Mouse (Mus musculus) stomach, postnatal 0 days (tissue): Measurements from ENCODE around the gene Olfr370. TPM values are rescaled to one million over a fixed set of nuclear protein-coding genes. Genes with fewer than 3 reads are reported as not detected.
"Not testable (repeated sequence)": the region's sequence is repeated elsewhere in the genome, so short reads cannot be mapped to it uniquely, and the experiment has no call there.

Experiments
- ATAC-seq: fragments of 200-750 bp; cut with Nextera tagmentation; 2 replicates; pipeline ENCODE4 v1.8.0; 2017; ENCODE audit not compliant: low FRiP score, low TSS enrichment
- DNase-seq: peaks from one replicate; pipeline ENCODE4 v3.0.0-alpha.2; 2016; ENCODE audit warnings: low spot score
- H3K27ac ChIP-seq: fragments of 300-500 bp; sonication (generic); replicated peaks from 2 replicates; pipeline ENCODE4 v1.5.1; 2014; ENCODE audit warnings: mild to moderate bottlenecking, control low read depth
- H3K27me3 ChIP-seq: fragments of 300-500 bp; sonication (generic); 2 replicates; pipeline ENCODE4 v1.6.1; 2014; ENCODE audit warnings: low read length; ENCODE audit not compliant: control insufficient read depth, insufficient read depth
- H3K36me3 ChIP-seq: fragments of 300-500 bp; sonication (generic); 2 replicates; pipeline ENCODE4 v1.6.1; 2014; ENCODE audit warnings: low read length, mixed read lengths; ENCODE audit not compliant: control insufficient read depth, insufficient read depth
- H3K4me1 ChIP-seq: fragments of 300-500 bp; sonication (generic); replicated peaks from 2 replicates; pipeline ENCODE4 v1.6.1; 2014; ENCODE audit warnings: antibody characterized with exemption; ENCODE audit not compliant: control insufficient read depth, insufficient read depth
- H3K4me2 ChIP-seq: fragments of 300-500 bp; sonication (generic); replicated peaks from 2 replicates; pipeline ENCODE4 v1.6.1; 2014; ENCODE audit warnings: low read depth, mild to moderate bottlenecking, control low read depth, moderate library complexity
- H3K4me3 ChIP-seq: fragments of 300-500 bp; sonication (generic); 2 replicates; pipeline ENCODE4 v1.5.1; 2014; ENCODE audit warnings: low read depth, low read length, control low read depth
- H3K9ac ChIP-seq: fragments of 300-500 bp; sonication (generic); 2 replicates; pipeline ENCODE4 v1.6.1; 2014; ENCODE audit warnings: mild to moderate bottlenecking, low read length, control low read depth, mixed read lengths
- H3K9me3 ChIP-seq: fragments of 300-500 bp; sonication (generic); 2 replicates; pipeline ENCODE4 v1.6.1; 2016; ENCODE audit warnings: low read length; ENCODE audit not compliant: control insufficient read depth
- CTCF ChIP-seq: IDR thresholded peaks from 2 replicates; pipeline ENCODE4 v1.5.1; 2016; ENCODE audit warnings: antibody characterized with exemption, low read depth, mild to moderate bottlenecking, moderate library complexity
- EP300 ChIP-seq: optimal IDR thresholded peaks from 2 replicates; pipeline ENCODE3; 2016; ENCODE audit warnings: antibody characterized with exemption
- WGBS: fragments of 180-500 bp; shearing (Covaris S2); extraction: QIAGEN DNeasy Blood & Tissue Kit; methylation state at CpG from one replicate; pipeline ENCODE4 v1.1.7; 2014; 5-methylcytosine and 5-hydroxymethylcytosine counted together
- polyA plus RNA-seq: library from polyadenylated mRNA; unstranded; fragments of >200 nt; fragmentation: Nextera tagmentation; extraction: Ambion mirVana; gene quantifications from 2 replicates; pipeline ENCODE4 v1.2.1, GENCODE M21; 2015

Gene Olfr370
- 0.04 TPM in 1 of 2 replicates, not detected in the other for polyA plus RNA-seq

DNA sequence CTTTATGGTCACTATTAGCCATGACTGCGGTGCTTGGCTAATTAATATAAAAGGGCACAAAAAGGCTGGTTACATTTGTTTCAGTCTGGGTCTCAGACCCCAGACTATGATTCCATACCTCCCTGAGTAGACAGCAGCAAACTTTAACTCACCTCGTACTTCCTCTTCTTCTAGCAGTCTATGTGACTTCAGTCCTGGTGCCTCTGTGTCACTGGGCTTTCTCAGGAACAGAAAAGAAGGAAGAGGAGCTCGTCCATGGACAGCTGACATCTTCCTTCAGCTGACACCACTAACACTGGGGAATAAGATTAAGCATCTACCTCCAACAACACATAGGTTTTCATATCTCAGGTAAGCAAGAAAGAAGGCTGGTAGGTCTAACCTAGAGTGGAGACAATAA, at the start of gene Olfr370:
TSS of gene Olfr370 (plus strand) at position 45 of the 400 bp plus-strand sequence.
- no peaks in the 10 kb centered on the region for H3K4me1 ChIP-seq
- H3K36me3 ChIP-seq: no peaks in the 10 kb centered on the region
- DNase-seq (no peak), ATAC-seq (no peak)
- H3K4me3 ChIP-seq: no peak within 1 kb of the TSS
- H3K4me2 ChIP-seq: no peak within 1 kb of the TSS
- 72% methylated on average over 3 of the region's 3 CpGs for WGBS
- H3K9ac ChIP-seq: no peak within 1 kb of the TSS
- H3K27ac ChIP-seq: no peak within 1 kb of the TSS
- no peaks in the 10 kb centered on the region for H3K27me3 ChIP-seq
- TF ChIP-seq EP300: no peak
- TF ChIP-seq CTCF: no peak
- no peaks in the 10 kb centered on the region for H3K9me3 ChIP-seq

- no peaks in the 10 kb centered on the region for H3K9me3 ChIP-seq
- H3K36me3 ChIP-seq: no peaks in the 10 kb centered on the region
- ATAC-seq (no peak), DNase-seq (no peak)
- no peak overlapping the region for H3K4me2 ChIP-seq
- no peaks in the 10 kb centered on the region for H3K4me1 ChIP-seq
- TF ChIP-seq EP300 (no peak), CTCF (no peak)
- no peak overlapping the region for H3K4me3 ChIP-seq
- H3K27me3 ChIP-seq: no peaks in the 10 kb centered on the region
- WGBS: 80% methylated on average over 3 of the region's 3 CpGs
- no peak overlapping the region for H3K9ac ChIP-seq
- H3K27ac ChIP-seq: no peak overlapping the region
Observed at GRCm38 (mm10) chr8:83511696-83512095, 23.9 kb upstream of the Olfr370 start.

DNA sequence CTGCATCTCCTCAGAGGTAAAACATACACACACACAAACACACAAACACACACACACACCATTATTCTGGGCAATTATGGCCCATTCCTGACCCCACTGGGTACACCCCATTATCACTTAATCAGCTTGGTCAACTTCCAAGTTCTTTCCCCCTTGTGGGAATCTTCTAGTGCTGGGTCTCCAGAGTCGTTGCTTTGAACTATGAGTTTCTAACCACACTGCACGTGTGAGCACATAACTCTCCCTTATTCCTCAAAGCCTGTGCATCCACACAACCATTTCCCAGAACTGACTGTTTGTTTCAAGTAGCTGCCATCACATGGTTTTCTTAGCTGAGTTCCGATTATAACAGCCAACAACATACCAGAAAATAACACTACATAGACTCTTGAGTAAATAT, 15.1 kb upstream of the Olfr370 start:
- no peaks in the 10 kb centered on the region for H3K9me3 ChIP-seq

GRCm38 (mm10) chr8:83520907-83521306, 14.7 kb upstream of the Olfr370 start:
- H3K9me3 ChIP-seq, H3K36me3 ChIP-seq, H3K27ac ChIP-seq, H3K4me2 ChIP-seq, H3K9ac ChIP-seq, H3K27me3 ChIP-seq, H3K4me1 ChIP-seq, H3K4me3 ChIP-seq, DNase-seq: not testable (repeated sequence)
- WGBS: 34% methylated on average over 3 of the region's 3 CpGs
- ATAC-seq: peak; percentile 29; the same call in 1 of the 2 replicates

More for the DNA sequence above, 15.1 kb upstream of the Olfr370 start:
- Histone ChIP-seq H3K4me3 (no peak overlapping the region), H3K27ac (no peak overlapping the region), H3K27me3 (no peaks in the 10 kb centered on the region), H3K36me3 (no peaks in the 10 kb centered on the region), H3K9ac (no peak overlapping the region), H3K4me2 (no peak overlapping the region), H3K4me1 (no peaks in the 10 kb centered on the region)
- 35% methylated on average over 3 of the region's 3 CpGs for WGBS
- TF ChIP-seq CTCF (no peak), EP300 (no peak)
- ATAC-seq (no peak; the same call in 1 of the 2 replicates), DNase-seq (no peak)

- Histone ChIP-seq H3K9ac (no peak overlapping the region), H3K9me3 (no peaks in the 10 kb centered on the region), H3K27ac (no peak overlapping the region), H3K27me3 (no peaks in the 10 kb centered on the region), H3K36me3 (no peaks in the 10 kb centered on the region), H3K4me3 (no peak overlapping the region), H3K4me2 (no peak overlapping the region), H3K4me1 (no peaks in the 10 kb centered on the region)
- DNase-seq (no peak), ATAC-seq (peak; percentile 29; the same call in 1 of the 2 replicates)
- 31% methylated on average over 1 of the region's 1 CpGs for WGBS
- TF ChIP-seq CTCF: no peak
- no peak for TF ChIP-seq EP300
Observed at GRCm38 (mm10) chr8:83521310-83521709, 14.3 kb upstream of the Olfr370 start.

- ATAC-seq: no peak
- no peak overlapping the region for H3K4me3 ChIP-seq
- no peaks in the 10 kb centered on the region for H3K9me3 ChIP-seq
Observed at GRCm38 (mm10) chr8:83534802-83535201, 778 bp upstream of the Olfr370 start.

More at GRCm38 (mm10) chr8:83534802-83535201, 778 bp upstream of the Olfr370 start:
- H3K27ac ChIP-seq: no peak overlapping the region
- no peak overlapping the region for H3K9ac ChIP-seq
- H3K4me2 ChIP-seq: no peak overlapping the region
- no peak for DNase-seq
- no peaks in the 10 kb centered on the region for H3K4me1 ChIP-seq
- H3K27me3 ChIP-seq: no peaks in the 10 kb centered on the region
- TF ChIP-seq CTCF (no peak), EP300 (no peak)
- H3K36me3 ChIP-seq: no peaks in the 10 kb centered on the region
- WGBS: 86% methylated on average over 2 of the region's 2 CpGs
